Mouse (Mus musculus): ENCODE results near the gene Cps1. TPM values are rescaled to one million over a fixed set of nuclear protein-coding genes. Genes with fewer than 3 reads are reported as not detected.
A peak's percentile ranks its signal among the peaks of the same experiment; 100 is the strongest.

Gene Cps1
- total RNA-seq, 2 experiments from 2014 or later, result 0.94 to 1.1 TPM

GRCm38 (mm10) chr1:67197335-67197734, 74.5 kb downstream of the Cps1 start:
- intact Hi-C loops (cut with DNase I), result no loop called here
- no peak for DNase-seq (ENCODE audit: low spot score in 2 of 2)

GRCm38 (mm10) chr1:67218339-67218944, 95.6 kb downstream of the Cps1 start:
- DNase-seq (ENCODE audit: low spot score in 2 of 2), result peak; percentile 57 to 58
- intact Hi-C loops (cut with DNase I), result no loop called here

DNA sequence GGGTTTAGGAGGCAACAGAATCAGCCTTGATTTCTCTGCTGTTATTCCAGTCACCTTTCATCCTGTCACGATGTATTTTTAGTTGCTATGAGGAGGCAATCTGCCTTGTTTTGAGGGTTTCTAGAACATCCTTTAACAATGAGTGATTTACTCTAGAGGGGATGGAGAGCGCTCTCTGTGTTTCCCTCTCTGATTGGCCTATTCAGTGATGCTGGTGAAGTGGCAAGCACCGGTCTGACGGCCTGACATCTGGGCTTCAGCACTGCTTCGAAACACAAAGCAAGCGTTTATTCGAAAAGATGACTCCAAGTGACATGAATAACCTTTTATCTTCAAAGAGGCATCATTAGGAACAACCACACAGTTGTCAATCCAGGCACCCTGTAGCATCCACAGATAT, 100.8 kb downstream of the Cps1 start:
- peak; percentile 3 for DNase-seq (ENCODE audit: low spot score in 2 of 2)
- intact Hi-C loops (cut with DNase I), result no loop called here

DNA sequence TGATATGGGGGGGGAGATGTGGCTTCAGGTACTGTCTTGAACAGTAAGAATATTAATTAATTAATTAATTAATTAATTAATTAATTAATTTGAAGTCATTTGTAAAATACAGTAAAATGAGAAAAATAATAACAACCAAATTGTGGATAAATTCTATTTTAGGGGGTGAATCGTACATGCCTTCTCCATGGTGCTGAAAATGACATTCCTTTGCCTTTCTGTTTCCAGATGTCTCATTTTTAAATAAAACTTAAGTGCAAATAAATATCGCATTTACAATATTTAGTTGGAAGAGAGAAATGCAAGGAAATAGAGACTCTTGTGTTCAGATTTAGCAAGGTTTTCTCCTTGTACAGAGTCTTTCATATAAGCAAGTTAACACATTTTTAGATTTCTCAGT, 112.0 kb downstream of the Cps1 start:
- DNase-seq (ENCODE audit: low spot score in 2 of 2), result no peak
- intact Hi-C loops (cut with DNase I), result no loop called here

DNA sequence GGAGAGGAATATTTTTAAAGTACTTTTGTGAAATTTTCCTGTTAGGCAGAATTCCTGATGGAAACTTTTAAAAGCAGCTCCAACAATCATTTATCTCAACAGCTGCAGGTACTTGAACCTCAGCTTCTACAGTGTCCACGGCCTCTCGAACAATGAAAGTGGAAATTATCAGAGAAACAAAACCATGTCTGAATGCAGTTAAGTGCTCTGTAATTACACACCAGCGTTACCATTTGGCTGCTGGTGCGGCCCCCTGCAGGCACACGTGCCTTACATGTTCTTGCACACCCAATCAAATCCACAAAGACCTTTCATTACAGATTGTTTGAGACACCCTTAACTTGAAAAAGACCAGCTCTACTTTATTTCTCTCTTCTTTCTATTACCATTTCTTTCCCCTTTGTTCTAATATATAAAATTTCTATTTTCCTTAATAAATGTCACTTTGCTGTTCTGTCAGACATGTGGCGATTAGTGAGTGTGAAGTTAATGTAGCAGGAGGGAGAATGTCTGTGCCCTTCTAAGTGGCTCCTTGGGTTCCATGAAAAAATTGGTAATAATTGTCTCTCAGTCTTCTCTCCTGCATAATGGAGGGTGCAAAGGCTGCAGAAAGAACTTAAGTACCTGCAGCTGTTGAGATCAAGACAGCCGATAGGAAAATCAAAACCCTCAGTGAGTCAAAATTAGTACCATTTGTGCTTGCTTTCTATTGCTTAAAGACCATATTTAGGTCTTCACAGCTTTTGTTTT, 112.8 kb downstream of the Cps1 start:
- intact Hi-C loops (cut with DNase I), result no loop called here
- no peak for DNase-seq (ENCODE audit: low spot score in 2 of 2)

- no peak for DNase-seq (ENCODE audit: low spot score in 2 of 2)
- intact Hi-C loops (cut with DNase I), result no loop called here
These were observed 115.6 kb downstream of the Cps1 start for GRCm38 (mm10) chr1:67238446-67238845.

DNA sequence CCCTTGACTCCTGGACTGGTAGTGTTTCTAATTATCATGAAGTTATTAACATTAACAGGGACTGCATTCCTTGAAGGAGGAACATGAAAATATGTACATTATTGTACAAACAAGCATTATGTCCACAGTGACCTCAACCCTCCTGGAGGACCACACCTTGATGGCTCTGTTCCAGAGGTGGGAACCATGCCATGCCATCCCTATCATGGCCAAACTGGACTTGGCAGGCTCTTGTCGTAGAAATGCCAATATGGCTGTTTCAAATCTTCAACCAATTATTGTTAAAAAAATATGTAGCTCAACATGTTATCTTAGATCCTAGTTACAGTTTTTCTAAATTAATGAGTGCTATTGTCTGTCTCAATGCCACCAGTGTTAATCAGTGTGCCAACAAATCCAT, 116.1 kb downstream of the Cps1 start:
- intact Hi-C loops (cut with DNase I), result no loop called here
- no peak for DNase-seq (ENCODE audit: low spot score in 2 of 2)

DNA sequence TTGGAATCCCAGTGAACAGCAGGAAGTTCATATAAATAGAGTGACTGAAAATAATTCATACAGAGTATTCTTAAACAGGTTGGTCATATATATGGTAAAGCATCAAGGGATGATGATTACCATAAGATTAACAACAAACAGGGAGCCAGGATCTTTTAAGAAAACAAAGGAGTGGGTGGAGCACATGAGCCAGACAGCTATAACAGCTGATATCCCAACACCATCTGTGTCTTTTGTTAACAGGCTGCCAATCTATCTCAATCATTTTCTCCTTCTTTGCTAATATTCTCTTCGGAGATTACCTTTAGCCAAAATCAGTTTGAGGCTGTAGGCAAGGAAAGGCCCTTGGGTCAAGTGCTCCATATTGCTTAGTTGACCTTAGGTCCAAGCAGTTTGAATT, 142.4 kb downstream of the Cps1 start:
- no peak for DNase-seq (ENCODE audit: low spot score in 2 of 2)
- intact Hi-C loops (cut with DNase I), result no loop called here

DNA sequence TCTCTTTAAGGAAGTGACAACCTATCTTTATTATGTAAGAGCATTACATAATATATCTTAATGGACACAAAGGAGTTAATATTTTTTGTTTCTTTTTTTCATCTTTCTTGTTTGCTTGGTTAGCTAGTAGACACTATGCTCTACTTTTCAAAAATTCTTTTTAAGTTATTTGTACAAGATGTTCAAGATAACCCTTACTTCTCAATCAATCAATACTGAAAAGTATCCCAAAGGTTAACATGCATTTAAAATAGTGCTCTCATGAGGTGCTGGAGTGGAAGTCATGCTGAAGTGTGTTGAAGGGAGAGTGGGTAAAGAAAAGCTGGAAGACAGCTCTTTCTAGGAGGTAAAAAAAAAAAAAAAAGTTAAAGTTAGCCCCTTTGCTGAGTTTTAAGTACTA, 145.1 kb downstream of the Cps1 start:
- no peak for DNase-seq (ENCODE audit: low spot score in 2 of 2)
- intact Hi-C loops (cut with DNase I), result no loop called here

- intact Hi-C loops (cut with DNase I), result no loop called here
These were observed 145.6 kb downstream of the Cps1 start for GRCm38 (mm10) chr1:67268450-67268849.

DNA sequence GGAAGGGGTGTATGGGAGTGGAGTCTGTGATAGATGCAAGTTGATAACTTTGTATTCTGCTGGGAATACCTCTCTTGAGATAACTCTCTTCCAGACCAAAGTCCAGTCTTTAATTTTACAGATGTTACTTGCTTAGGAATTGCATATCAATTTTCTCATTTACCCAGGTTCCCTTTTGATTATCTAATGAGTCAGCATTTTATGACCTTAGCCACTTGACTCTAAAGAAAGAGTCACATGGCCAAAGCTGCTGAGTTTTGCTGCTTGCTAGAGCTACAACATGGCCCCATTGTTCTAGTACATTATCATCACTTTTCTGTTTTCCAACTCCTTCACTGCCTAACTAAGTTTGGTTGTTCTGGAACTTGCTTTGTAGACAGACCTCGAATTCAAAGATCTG, 153.4 kb downstream of the Cps1 start:
- intact Hi-C loops (cut with DNase I), result no loop called here
- no peak for DNase-seq (ENCODE audit: low spot score in 2 of 2)

More at GRCm38 (mm10) chr1:67268450-67268849, 145.6 kb downstream of the Cps1 start:
- no peak for DNase-seq (ENCODE audit: low spot score in 2 of 2)

Other genes starting within 250 kb of the Cps1 start
- 1 to 10 TPM in 1 of 2 experiments, under 1 TPM in 1; 0.62 to 2.1 TPM for gene Myl1, start 177.6 kb upstream of the Cps1 start, total RNA-seq (2021)
- gene Lancl1, start 84.2 kb upstream of the Cps1 start, total RNA-seq (2021), result 100 to 1,000 TPM; 161 to 170 TPM

Data from left cerebral cortex, postnatal 14 days (tissue).